10 mouse cellular contexts compared by ENCODE assay signal in the genomic region with DNA sequence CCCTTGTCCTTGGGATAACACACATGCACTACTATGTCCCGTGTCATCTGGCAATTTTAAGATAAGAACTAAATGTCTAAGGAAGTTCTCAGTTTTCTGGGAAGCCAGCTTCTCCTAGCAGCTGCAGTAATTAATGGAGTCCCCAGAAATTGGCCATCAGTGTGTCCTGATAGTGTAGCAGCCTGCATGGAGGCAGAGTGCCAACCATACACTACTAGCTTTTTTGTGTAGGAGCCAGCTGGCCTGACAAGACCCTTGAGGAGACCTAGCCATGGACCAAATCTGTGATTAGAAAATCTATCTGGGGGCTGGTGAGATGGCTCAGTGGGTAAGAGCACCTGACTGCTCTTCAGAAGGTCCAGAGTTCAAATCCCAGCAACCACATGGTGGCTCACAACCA. TPM values are rescaled to one million over a fixed set of nuclear protein-coding genes. Genes with fewer than 3 reads are reported as not detected.
DNase-seq lines count a peak whose midpoint lies in the region; ATAC-seq and TF ChIP-seq lines count a peak whose summit lies in the region.
"Had no signal": no experiment of that assay in that cellular context is flagged by ENCODE, and none has a peak within 500 bp of the region (broad histone marks: within the 10 kb centered on the region; RNA-seq: fewer than 3 reads in every experiment).

No protein-coding gene starts in this region.

- ATAC-seq in intestine, embryonic 16.5 days = peak; percentile 16; the same call in 1 of the 2 replicates
- ATAC-seq in intestine, embryonic 15.5 days = no peak
- 0 out of 2 replicates have a peak, but pooled peaks have one; percentile 16 for ATAC-seq in lung, embryonic 16.5 days (ENCODE audit: low read depth)
- ATAC-seq in hindbrain, postnatal 0 days = peak; percentile 80

- H3K9me3 ChIP-seq in intestine, embryonic 16.5 days (ENCODE audit: control insufficient read depth, low read length) = no peaks in the 10 kb centered on the region
- no peaks in the 10 kb centered on the region for H3K9me3 ChIP-seq in intestine, embryonic 15.5 days
- H3K9me3 ChIP-seq in lung, embryonic 16.5 days (ENCODE audit: control insufficient read depth, low read length) = no peaks in the 10 kb centered on the region
- no peaks in the 10 kb centered on the region for H3K9me3 ChIP-seq in hindbrain, postnatal 0 days (ENCODE audit: low read length)
- H3K9me3 ChIP-seq: G1E had no signal

- DNase-seq in cerebellum, postnatal 10 days = peak; percentile 87 to 89
- DNase-seq in cerebellum, adult 11 months = no peak
- DNase-seq in lung, postnatal 36 days = no peak
- peak; percentile 77 for DNase-seq in hindbrain, postnatal 0 days (ENCODE audit: low spot score)
- no peak for DNase-seq in urinary bladder, postnatal 25 days (ENCODE audit: low spot score)

- no peak overlapping the region for H3K9ac ChIP-seq in intestine, embryonic 16.5 days (ENCODE audit: low read depth, low read length)
- no peak overlapping the region for H3K9ac ChIP-seq in intestine, embryonic 15.5 days
- no peak overlapping the region for H3K9ac ChIP-seq in lung, embryonic 16.5 days (ENCODE audit: low read length)
- H3K9ac ChIP-seq in hindbrain, postnatal 0 days (replicated peaks; ENCODE audit: low read length) = no peak overlapping the region

- H3K36me3 ChIP-seq in intestine, embryonic 16.5 days (ENCODE audit: control insufficient read depth, insufficient read depth, low read length) = no peaks in the 10 kb centered on the region
- no peaks in the 10 kb centered on the region for H3K36me3 ChIP-seq in intestine, embryonic 15.5 days
- H3K36me3 ChIP-seq in lung, embryonic 16.5 days (ENCODE audit: control insufficient read depth, insufficient read depth, low read length) = no peaks in the 10 kb centered on the region
- H3K36me3 ChIP-seq in hindbrain, postnatal 0 days (ENCODE audit: insufficient read depth, low read length) = no peaks in the 10 kb centered on the region

- H3K4me3 ChIP-seq in intestine, embryonic 16.5 days (ENCODE audit: low read length) = no peak overlapping the region
- no peak overlapping the region for H3K4me3 ChIP-seq in intestine, embryonic 15.5 days (replicated peaks)
- H3K4me3 ChIP-seq in lung, embryonic 16.5 days (ENCODE audit: low read length) = no peak overlapping the region
- H3K4me3 ChIP-seq in hindbrain, postnatal 0 days (ENCODE audit: low read length) = no peak overlapping the region

- H3K4me2 ChIP-seq in intestine, embryonic 16.5 days (ENCODE audit: low read depth, low read length) = no peak overlapping the region
- H3K4me2 ChIP-seq in intestine, embryonic 15.5 days (replicated peaks) = no peak overlapping the region
- no peak overlapping the region for H3K4me2 ChIP-seq in lung, embryonic 16.5 days (ENCODE audit: low read depth, low read length)
- H3K4me2 ChIP-seq in hindbrain, postnatal 0 days (ENCODE audit: low read depth, low read length) = no peak overlapping the region

- peak overlapping the region; percentile 26 for H3K27ac ChIP-seq in intestine, embryonic 16.5 days (ENCODE audit: low read length)
- no peak overlapping the region for H3K27ac ChIP-seq in intestine, embryonic 15.5 days
- peak overlapping the region; percentile 92 for H3K27ac ChIP-seq in lung, embryonic 16.5 days (ENCODE audit: low read length)
- peak overlapping the region; percentile 62 for H3K27ac ChIP-seq in hindbrain, postnatal 0 days

- TF ChIP-seq CTCF in hindbrain, postnatal 0 days (IDR thresholded peaks at IDR 0.05; ENCODE audit: low read depth) = no peak

- H3K27me3 ChIP-seq in intestine, embryonic 16.5 days (replicated peaks; ENCODE audit: control insufficient read depth, insufficient read depth, low read length) = no peaks in the 10 kb centered on the region
- H3K27me3 ChIP-seq in intestine, embryonic 15.5 days (replicated peaks) = no peaks in the 10 kb centered on the region
- H3K27me3 ChIP-seq in lung, embryonic 16.5 days (ENCODE audit: control insufficient read depth, insufficient read depth, low read depth, low read length) = no peaks in the 10 kb centered on the region
- no peaks in the 10 kb centered on the region for H3K27me3 ChIP-seq in hindbrain, postnatal 0 days (ENCODE audit: insufficient read depth, low read length)

- WGBS in intestine, embryonic 16.5 days = 49% methylated on average over 1 of the region's 1 CpGs
- WGBS in intestine, embryonic 15.5 days = 48% methylated on average over 1 of the region's 1 CpGs
- 26% methylated on average over 1 of the region's 1 CpGs for WGBS in lung, embryonic 16.5 days
- WGBS in hindbrain, postnatal 0 days = 45% methylated on average over 1 of the region's 1 CpGs

- peaks cover 23% of the 10 kb centered on the region for H3K4me1 ChIP-seq in intestine, embryonic 16.5 days (ENCODE audit: control insufficient read depth, insufficient read depth, low read length)
- peaks cover 19% of the 10 kb centered on the region for H3K4me1 ChIP-seq in intestine, embryonic 15.5 days (replicated peaks)
- peaks cover 36% of the 10 kb centered on the region for H3K4me1 ChIP-seq in lung, embryonic 16.5 days (replicated peaks; ENCODE audit: control insufficient read depth, insufficient read depth, low read length)
- peaks cover 6% of the 10 kb centered on the region for H3K4me1 ChIP-seq in hindbrain, postnatal 0 days (ENCODE audit: insufficient read depth, low read length)

RNA-seq across cellular contexts. Expression of gene Slc45a1, which starts 53.3 kb away (rescaled TPM):
- polyA plus RNA-seq in intestine, embryonic 16.5 days (2015; fragmentation: Nextera tagmentation; extraction: Ambion mirVana) = 0.93 and 1.0 TPM in 2 replicates
- polyA plus RNA-seq in intestine, embryonic 15.5 days (2015; fragmentation: Nextera tagmentation; extraction: Ambion mirVana) = 0.80 and 1.2 TPM in 2 replicates
- 0.14 and 0.15 TPM in 2 replicates for polyA plus RNA-seq in lung, embryonic 16.5 days (2015; fragmentation: Nextera tagmentation; extraction: Ambion mirVana)
- 49.6 and 51.3 TPM in 2 replicates for total RNA-seq in hindbrain, postnatal 0 days (2014; rRNA removed)
- 41.7 and 47.5 TPM in 2 replicates for polyA plus RNA-seq in hindbrain, postnatal 0 days (2015; fragmentation: Nextera tagmentation; extraction: Ambion mirVana)
- polyA plus RNA-seq: G1E; liver, embryonic 16.5 days had no signal

Comparison
In these comparisons a context has a peak if more than half of its experiments do, and no peak if none do; other contexts are left out.
1. DNase-seq: peak in cerebellum, postnatal 10 days (2 of 2) and hindbrain, postnatal 0 days (single experiment); none in cerebellum, adult 11 months (single experiment), lung, postnatal 36 days (single experiment) and urinary bladder, postnatal 25 days (single experiment).
2. RNA of gene Slc45a1, which starts 53.3 kb away (polyA plus RNA-seq): 41.7 to 47.5 TPM in hindbrain, postnatal 0 days; 0.93 to 1.0 TPM in intestine, embryonic 16.5 days, 0.80 to 1.2 TPM in intestine, embryonic 15.5 days and 0.14 to 0.15 TPM in lung, embryonic 16.5 days; every median in the first group is over 10 times any median in the second.